Mouse (Mus musculus) ovary, adult 18-20 months (tissue): ENCODE measurements around the gene Rmdn3.

Source experiments
- DNase-seq: peaks from one replicate; pipeline ENCODE4 v3.0.0; 2022; ENCODE audit warnings: low spot score, mixed read lengths

The Rmdn3 gene

GRCm38 (mm10) chr2:119156681-119157572 lies at the start of gene Rmdn3:
Gene Rmdn3 (minus strand): TSS chr2:119157034.
- DNase-seq: peak; percentile 85

DNA sequence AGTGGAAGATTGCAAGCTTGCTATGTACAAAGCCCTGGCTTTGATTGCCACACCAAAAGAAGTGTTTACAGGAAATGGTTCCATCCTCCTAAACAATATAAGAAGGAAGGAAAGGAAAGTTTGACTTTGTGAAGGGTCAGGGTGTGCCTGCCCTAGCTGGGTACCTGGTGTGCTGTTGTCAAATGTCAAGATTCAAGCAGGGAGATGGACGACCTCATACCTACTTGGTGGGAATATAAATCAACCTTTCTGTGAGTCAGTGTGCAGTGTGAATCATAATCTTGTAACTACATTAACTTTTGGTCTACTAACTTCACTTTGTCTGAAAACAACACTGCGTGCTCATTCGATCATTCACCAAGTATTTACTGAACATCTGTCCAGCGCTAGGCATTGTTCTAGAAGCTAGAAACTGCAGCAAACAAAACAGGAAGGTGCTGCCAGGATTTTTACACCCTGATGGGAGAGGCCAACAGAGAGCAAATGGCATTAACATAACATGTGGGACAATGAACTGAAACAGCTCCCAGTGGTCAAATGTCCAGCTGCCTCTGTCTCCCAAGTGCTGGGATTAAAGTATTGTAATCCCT lies 47.1 kb upstream of the Rmdn3 start:
- DNase-seq: no peak

GRCm38 (mm10) chr2:119202914-119203453 lies 46.1 kb upstream of the Rmdn3 start:
- DNase-seq: no peak

DNA sequence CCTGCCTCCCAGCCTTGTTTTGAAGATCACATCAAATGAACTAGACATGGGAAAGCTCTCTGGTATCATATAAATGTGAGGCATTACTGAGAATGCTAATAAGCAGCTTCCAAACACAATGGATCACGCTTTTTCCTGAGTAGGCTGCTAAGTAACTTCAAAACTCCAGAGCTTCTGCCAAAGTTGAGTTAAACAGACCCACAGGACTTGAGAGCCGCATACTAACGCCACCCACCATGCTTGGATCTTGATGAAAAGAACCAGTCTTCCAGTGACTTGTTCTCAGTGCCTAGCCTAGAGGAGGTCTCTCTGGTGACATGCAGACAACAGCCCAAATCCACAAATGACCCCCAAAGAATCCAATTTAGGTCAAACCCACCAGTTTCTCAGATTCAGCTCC lies 42.1 kb upstream of the Rmdn3 start:
- DNase-seq: no peak

- DNase-seq: no peak
Observed at GRCm38 (mm10) chr2:119198049-119198448, 41.2 kb upstream of the Rmdn3 start.

DNA sequence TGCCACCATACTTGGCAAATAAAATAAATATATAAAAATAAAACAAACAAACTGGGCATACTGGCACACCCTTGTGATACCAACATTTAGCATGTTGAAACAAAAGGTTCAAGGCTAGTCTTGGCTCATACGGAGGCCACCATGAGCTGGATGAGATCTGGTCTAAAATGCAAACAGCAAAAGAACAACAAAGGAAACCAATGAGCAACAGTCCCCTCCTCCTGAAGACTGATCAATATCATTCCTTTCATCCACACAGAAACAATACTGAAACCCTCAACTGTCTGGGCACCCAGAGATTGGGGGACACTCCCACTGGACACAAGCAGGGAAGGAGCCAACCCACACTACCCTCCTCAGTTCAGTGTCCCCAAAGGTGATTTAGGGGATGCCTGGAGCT lies 40.7 kb upstream of the Rmdn3 start:
- DNase-seq: no peak

GRCm38 (mm10) chr2:119196316-119197108 lies 39.7 kb upstream of the Rmdn3 start:
- no peak for DNase-seq

GRCm38 (mm10) chr2:119194140-119194539 lies 37.3 kb upstream of the Rmdn3 start:
- no peak for DNase-seq

DNA sequence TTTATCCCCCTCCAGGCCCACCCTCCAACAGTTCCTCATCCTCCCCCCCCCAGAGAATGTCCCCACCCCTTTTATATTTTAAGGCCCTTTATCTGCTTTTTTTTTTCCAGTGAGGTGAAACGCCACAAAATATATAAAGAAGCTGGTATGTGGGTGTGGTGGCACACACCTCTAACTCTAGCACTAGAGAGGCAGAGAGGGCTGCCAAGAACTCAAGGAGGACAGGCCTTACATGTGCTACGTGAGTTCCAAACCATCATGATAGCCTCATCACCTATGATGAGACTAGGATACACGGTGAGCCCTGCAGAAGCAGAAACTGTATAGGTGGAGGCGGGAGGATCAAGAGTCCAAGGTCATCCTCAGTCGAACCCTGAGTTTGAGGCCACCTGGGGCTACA lies 34.1 kb upstream of the Rmdn3 start:
- DNase-seq: no peak

- DNase-seq: peak; percentile 45
Observed at GRCm38 (mm10) chr2:119189029-119189710, 32.3 kb upstream of the Rmdn3 start.

- DNase-seq: no peak
Observed at GRCm38 (mm10) chr2:119182914-119183313, 26.1 kb upstream of the Rmdn3 start.

GRCm38 (mm10) chr2:119177384-119177939 lies 20.6 kb upstream of the Rmdn3 start:
- no peak for DNase-seq

GRCm38 (mm10) chr2:119176761-119177160 lies 19.9 kb upstream of the Rmdn3 start:
- DNase-seq: no peak

DNA sequence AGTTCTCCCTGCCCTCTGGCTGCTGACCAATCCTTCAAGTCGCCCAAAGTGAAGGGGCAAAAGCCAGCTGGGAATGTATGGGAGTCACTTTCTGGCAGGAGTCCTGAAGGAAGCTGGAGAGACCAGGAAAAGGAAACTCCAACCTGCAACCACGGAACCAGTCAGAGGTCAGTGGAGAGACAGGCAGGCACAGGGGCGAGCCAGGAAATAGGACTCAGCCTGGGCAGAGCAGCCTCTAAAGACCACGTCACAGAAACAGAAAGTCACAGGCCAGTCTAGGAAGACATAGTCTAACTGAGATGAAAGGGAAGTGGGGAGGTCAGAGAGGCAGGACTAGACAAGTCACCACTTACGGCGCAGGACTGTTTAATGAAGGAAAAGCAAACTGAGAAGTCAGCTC lies 18.8 kb upstream of the Rmdn3 start:
- DNase-seq: no peak

GRCm38 (mm10) chr2:119174866-119175265 lies 18.0 kb upstream of the Rmdn3 start:
- no peak for DNase-seq

GRCm38 (mm10) chr2:119173991-119174651 lies 17.3 kb upstream of the Rmdn3 start, which contains the start of gene Gm14137:
Gene Gm14137 (plus strand): TSS chr2:119174509.
- DNase-seq: no peak

DNA sequence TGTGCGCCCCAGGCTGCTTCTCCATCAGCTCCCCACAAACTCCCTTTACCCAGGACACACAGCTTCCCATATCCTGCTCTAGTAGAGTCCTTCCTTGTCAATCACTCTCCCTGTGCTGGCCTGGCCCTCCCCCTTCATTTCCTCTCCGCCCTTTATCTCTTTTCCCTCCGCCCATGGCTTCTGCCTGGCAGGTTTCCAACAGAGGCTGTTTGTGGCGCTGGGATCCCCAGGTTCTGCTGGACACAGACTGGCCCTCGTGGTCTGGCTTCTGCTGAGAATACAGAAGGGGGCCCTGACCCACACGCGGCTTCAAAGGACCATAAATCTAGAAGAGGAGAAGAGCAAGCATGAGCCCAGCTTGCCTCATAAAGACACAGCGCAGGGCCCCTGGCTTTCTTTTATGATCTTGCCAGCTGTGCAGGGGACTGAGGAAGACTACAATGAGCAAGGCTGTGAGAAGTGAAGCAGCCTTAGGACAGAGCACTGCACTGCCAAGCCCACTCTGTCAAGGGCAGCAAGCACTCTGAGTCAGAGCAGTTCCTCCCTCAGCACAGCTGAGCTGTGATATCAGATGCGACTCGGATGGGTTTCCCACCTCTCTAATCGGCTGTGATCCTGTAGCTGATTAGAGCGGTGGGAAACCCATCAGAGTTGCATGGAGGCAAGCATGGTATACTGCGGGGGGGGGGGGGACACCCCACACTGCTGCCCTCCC lies 16.2 kb upstream of the Rmdn3 start:
- DNase-seq: peak; percentile 49

- DNase-seq: no peak
Observed at GRCm38 (mm10) chr2:119172446-119172845, 15.6 kb upstream of the Rmdn3 start.

DNA sequence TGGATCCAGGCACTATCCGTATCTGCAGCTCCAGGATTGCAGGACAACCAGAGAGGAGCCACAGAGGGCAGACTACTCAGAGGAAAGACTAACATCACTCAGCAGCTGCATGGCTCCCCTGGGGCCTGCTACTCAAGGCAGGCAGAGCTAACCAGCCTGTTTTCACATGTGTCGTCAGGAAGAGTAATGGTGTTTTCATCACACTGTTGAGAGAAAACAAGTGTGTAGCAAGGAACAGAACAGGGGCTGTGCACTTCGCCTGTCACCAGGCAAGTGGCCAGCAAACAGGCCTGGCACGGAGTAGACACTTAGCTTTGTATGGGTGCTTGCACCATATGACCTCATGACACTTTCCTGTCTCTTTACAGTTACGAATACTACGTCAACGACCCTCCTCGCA lies 14.7 kb upstream of the Rmdn3 start:
- no peak for DNase-seq

DNA sequence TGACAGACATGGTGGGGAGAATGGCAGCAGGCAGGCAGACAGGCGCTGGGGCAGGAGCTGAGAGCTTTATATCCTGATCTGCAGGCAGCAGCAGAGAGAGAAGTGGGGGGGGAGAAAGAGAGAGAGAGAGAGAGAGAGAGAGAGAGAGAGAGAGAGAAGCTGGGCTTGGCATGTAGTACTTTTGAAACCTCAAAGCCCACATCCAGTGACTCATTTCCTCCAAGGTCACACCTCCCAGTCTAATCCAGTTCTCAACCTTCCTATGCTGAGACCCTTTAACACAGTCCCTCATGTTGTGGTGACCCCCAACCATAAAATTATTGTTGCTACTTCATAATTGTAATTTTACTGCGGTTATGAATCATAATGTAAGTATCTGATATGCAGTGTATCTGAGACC lies 13.4 kb upstream of the Rmdn3 start:
- no peak for DNase-seq
